Mouse (Mus musculus): ENCODE measurements around the gene Sema6b.

DNA sequence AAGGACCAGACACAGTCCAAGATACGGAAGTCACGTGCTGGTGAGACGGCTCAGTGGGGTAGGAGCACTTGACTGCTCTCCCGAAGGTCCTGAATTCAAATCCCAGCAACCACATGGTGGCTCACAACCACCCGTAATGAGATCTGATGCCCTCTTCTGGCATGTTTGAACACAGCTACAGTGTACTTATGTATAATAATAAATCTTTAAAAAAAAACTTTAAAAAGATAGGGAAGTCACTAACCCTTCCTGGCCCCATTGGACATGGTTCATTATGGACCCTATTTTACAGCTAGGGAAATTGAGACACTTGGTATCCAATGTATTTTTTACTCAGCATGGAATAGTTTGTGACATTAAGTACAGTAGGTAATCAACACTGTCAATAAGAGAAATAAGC lies 62.6 kb downstream of the Sema6b start:
- TF ChIP-seq CTCF (IDR thresholded peaks at IDR 0.05; ENCODE audit: insufficient read depth, low read depth, low read length), result no peak
- TF ChIP-seq POLR2A (IDR thresholded peaks at IDR 0.05; ENCODE audit: insufficient read depth, low read depth, low read length), result no peak

Data from olfactory bulb, adult 2 months (tissue).